Mouse (Mus musculus): ENCODE measurements around the gene Trim30c. TPM values are rescaled to one million over a fixed set of nuclear protein-coding genes. Genes with fewer than 3 reads are reported as not detected.
"Not testable (repeated sequence)": the region's sequence is repeated elsewhere in the genome, so short reads cannot be mapped to it uniquely, and the experiment has no call there.

The Trim30c gene
- total RNA-seq (2015) (2.0 and 2.8 TPM in 2 replicates), total RNA-seq (2017) (3.9 and 5.7 TPM in 2 replicates)

- ATAC-seq (ENCODE audit: poor library complexity, severe bottlenecking), result peak; percentile 85
Observed at GRCm38 (mm10) chr7:104400698-104401097, at the start of gene Trim30c. Gene Trim30c (minus strand): TSS chr7:104400837.

GRCm38 (mm10) chr7:104445961-104446645 lies 45.5 kb upstream of the Trim30c start:
- peak; percentile 89 for ATAC-seq (ENCODE audit: poor library complexity, severe bottlenecking)

GRCm38 (mm10) chr7:104404460-104404950 lies 3.9 kb upstream of the Trim30c start:
- no peak for ATAC-seq (ENCODE audit: poor library complexity, severe bottlenecking)

- peak; percentile 49 for ATAC-seq (ENCODE audit: poor library complexity, severe bottlenecking)
Observed at GRCm38 (mm10) chr7:104401140-104401539, 503 bp upstream of the Trim30c start.

- peak; percentile 58 for ATAC-seq (ENCODE audit: poor library complexity, severe bottlenecking)
Observed at GRCm38 (mm10) chr7:104398492-104398891, 2.1 kb downstream of the Trim30c start.

- peak; percentile 79 for ATAC-seq (ENCODE audit: poor library complexity, severe bottlenecking)
Observed at GRCm38 (mm10) chr7:104369736-104370414, 30.8 kb downstream of the Trim30c start, which contains the start of gene Trim30b. Gene Trim30b (minus strand): TSS chr7:104369884.

- ATAC-seq (ENCODE audit: poor library complexity, severe bottlenecking), result peak; percentile 59
Observed at GRCm38 (mm10) chr7:104366339-104366738, 34.3 kb downstream of the Trim30c start.

- no peak; the same call in 1 of the 2 replicates for ATAC-seq (ENCODE audit: poor library complexity, severe bottlenecking)
Observed at GRCm38 (mm10) chr7:104353600-104353967, 47.1 kb downstream of the Trim30c start.

GRCm38 (mm10) chr7:104352717-104353599 lies 47.7 kb downstream of the Trim30c start, which contains the start of gene Trim12c:
Gene Trim12c (minus strand): TSS chr7:104353362.
- ATAC-seq (ENCODE audit: poor library complexity, severe bottlenecking), result peak; percentile 91

- peak; percentile 77 for ATAC-seq (ENCODE audit: poor library complexity, severe bottlenecking)
Observed at GRCm38 (mm10) chr7:104348043-104348442, 52.6 kb downstream of the Trim30c start.

- ATAC-seq (ENCODE audit: poor library complexity, severe bottlenecking), result not testable (repeated sequence)
Observed at GRCm38 (mm10) chr7:104340744-104341143, 59.9 kb downstream of the Trim30c start.

- ATAC-seq (ENCODE audit: poor library complexity, severe bottlenecking), result peak; percentile 59
Observed at GRCm38 (mm10) chr7:104335547-104335946, 65.1 kb downstream of the Trim30c start.

Other genes starting within 250 kb of the Trim30c start
- not detected in 2 replicates for gene Olfm5, start 236.0 kb downstream of the Trim30c start, total RNA-seq (2015)
- not detected in 2 replicates for gene Olfm5, start 236.0 kb downstream of the Trim30c start, total RNA-seq (2017)
- 0.16 and 0.38 TPM in 2 replicates for gene Olfr648, start 217.4 kb downstream of the Trim30c start, total RNA-seq (2015)
- 0.04 TPM in 1 of 2 replicates, not detected in the other for gene Olfr648, start 217.4 kb downstream of the Trim30c start, total RNA-seq (2017)
- gene Olfr649, start 204.9 kb downstream of the Trim30c start, total RNA-seq (2015), result not detected in 2 replicates
- gene Olfr649, start 204.9 kb downstream of the Trim30c start, total RNA-seq (2017), result not detected in 2 replicates
- 0.31 and 0.50 TPM in 2 replicates for gene Trim6, start 182.0 kb downstream of the Trim30c start, total RNA-seq (2015)
- 0.70 and 1.9 TPM in 2 replicates for gene Trim6, start 182.0 kb downstream of the Trim30c start, total RNA-seq (2017)
- 21.2 and 22.8 TPM in 2 replicates for gene Trim34a, start 156.4 kb downstream of the Trim30c start, total RNA-seq (2015)
- 26.9 and 31.2 TPM in 2 replicates for gene Trim34a, start 156.4 kb downstream of the Trim30c start, total RNA-seq (2017)
- gene Trim5, start 112.7 kb downstream of the Trim30c start, total RNA-seq (2015), result 12.2 and 13.9 TPM in 2 replicates
- gene Trim5, start 112.7 kb downstream of the Trim30c start, total RNA-seq (2017), result 12.9 and 13.9 TPM in 2 replicates
- gene Trim12a, start 85.4 kb downstream of the Trim30c start, total RNA-seq (2015), result 130 and 137 TPM in 2 replicates
- gene Trim12a, start 85.4 kb downstream of the Trim30c start, total RNA-seq (2017), result 147 and 166 TPM in 2 replicates
- gene Trim34b, start 71.4 kb downstream of the Trim30c start, total RNA-seq (2015), result not detected in 2 replicates
- gene Trim34b, start 71.4 kb downstream of the Trim30c start, total RNA-seq (2017), result 0.98 TPM in 1 of 2 replicates, not detected in the other
- 32.5 and 36.4 TPM in 2 replicates for gene Trim12c, start 47.5 kb downstream of the Trim30c start, total RNA-seq (2015)
- 51.5 and 51.8 TPM in 2 replicates for gene Trim12c, start 47.5 kb downstream of the Trim30c start, total RNA-seq (2017)
- gene Trim30b, start 31.0 kb downstream of the Trim30c start, total RNA-seq (2015), result 20.5 and 28.5 TPM in 2 replicates
- 18.2 and 23.0 TPM in 2 replicates for gene Trim30b, start 31.0 kb downstream of the Trim30c start, total RNA-seq (2017)
- gene Trim30a, start 64.4 kb upstream of the Trim30c start, total RNA-seq (2015), result 113 and 121 TPM in 2 replicates
- gene Trim30a, start 64.4 kb upstream of the Trim30c start, total RNA-seq (2017), result 82.3 and 86.1 TPM in 2 replicates
- gene Trim30d, start 107.0 kb upstream of the Trim30c start, total RNA-seq (2015), result 43.3 and 43.8 TPM in 2 replicates
- gene Trim30d, start 107.0 kb upstream of the Trim30c start, total RNA-seq (2017), result 39.9 and 41.0 TPM in 2 replicates
- gene Olfr651, start 149.3 kb upstream of the Trim30c start, total RNA-seq (2015), result not detected in 2 replicates
- gene Olfr651, start 149.3 kb upstream of the Trim30c start, total RNA-seq (2017), result not detected in 2 replicates
- gene Olfr652, start 160.1 kb upstream of the Trim30c start, total RNA-seq (2015), result not detected in 2 replicates
- gene Olfr652, start 160.1 kb upstream of the Trim30c start, total RNA-seq (2017), result not detected in 2 replicates
- not detected in 2 replicates for gene Olfr653, start 176.5 kb upstream of the Trim30c start, total RNA-seq (2015)
- not detected in 2 replicates for gene Olfr653, start 176.5 kb upstream of the Trim30c start, total RNA-seq (2017)
- not detected in 2 replicates for gene Olfr654, start 186.2 kb upstream of the Trim30c start, total RNA-seq (2015)
- gene Olfr654, start 186.2 kb upstream of the Trim30c start, total RNA-seq (2017), result not detected in 2 replicates
- not detected in 2 replicates for gene Olfr655, start 200.9 kb upstream of the Trim30c start, total RNA-seq (2015)
- not detected in 2 replicates for gene Olfr655, start 200.9 kb upstream of the Trim30c start, total RNA-seq (2017)
- not detected in 2 replicates for gene Olfr656, start 213.1 kb upstream of the Trim30c start, total RNA-seq (2015)
- gene Olfr656, start 213.1 kb upstream of the Trim30c start, total RNA-seq (2017), result not detected in 2 replicates
- gene Olfr657, start 224.0 kb upstream of the Trim30c start, total RNA-seq (2015), result not detected in 2 replicates
- not detected in 2 replicates for gene Olfr657, start 224.0 kb upstream of the Trim30c start, total RNA-seq (2017)
- gene Olfr658, start 246.5 kb upstream of the Trim30c start, total RNA-seq (2015), result not detected in 2 replicates
- gene Olfr658, start 246.5 kb upstream of the Trim30c start, total RNA-seq (2017), result not detected in 2 replicates